Mouse (Mus musculus) kidney, embryonic 15.5 days (tissue): ENCODE results near the gene Spef2. TPM values are rescaled to one million over a fixed set of nuclear protein-coding genes. Genes with fewer than 3 reads are reported as not detected.
"Not testable (repeated sequence)": the region's sequence is repeated elsewhere in the genome, so short reads cannot be mapped to it uniquely, and the experiment has no call there.

ENCODE experiments used
- ATAC-seq: fragments of 200-750 bp; cut with Nextera tagmentation; replicated peaks from 2 replicates; pipeline ENCODE4 v1.8.0; 2017; ENCODE audit warnings: moderate TSS enrichment; ENCODE audit not compliant: low FRiP score
- H3K27ac ChIP-seq: fragments of 300-500 bp; sonication (generic); 2 replicates; pipeline ENCODE4 v1.5.1; 2015; ENCODE audit warnings: mild to moderate bottlenecking, inconsistent platforms
- H3K27me3 ChIP-seq: fragments of 300-500 bp; sonication (generic); 2 replicates; pipeline ENCODE4 v1.6.1; 2015; ENCODE audit warnings: inconsistent platforms
- H3K36me3 ChIP-seq: fragments of 300-500 bp; sonication (generic); 2 replicates; pipeline ENCODE4 v1.6.1; 2015; ENCODE audit warnings: inconsistent platforms
- H3K4me1 ChIP-seq: fragments of 300-500 bp; sonication (generic); 2 replicates; pipeline ENCODE4 v1.6.1; 2015; ENCODE audit warnings: inconsistent platforms
- H3K4me2 ChIP-seq: fragments of 300-500 bp; sonication (generic); 2 replicates; pipeline ENCODE4 v1.6.1; 2015; ENCODE audit warnings: moderate library complexity, mild to moderate bottlenecking, inconsistent platforms
- H3K4me3 ChIP-seq: fragments of 300-500 bp; sonication (generic); replicated peaks from 2 replicates; pipeline ENCODE4 v1.5.1; 2015; ENCODE audit warnings: mild to moderate bottlenecking, inconsistent platforms
- H3K9ac ChIP-seq: fragments of 300-500 bp; sonication (generic); 2 replicates; pipeline ENCODE4 v1.6.1; 2015; ENCODE audit warnings: mild to moderate bottlenecking, inconsistent platforms
- H3K9me3 ChIP-seq: fragments of 300-500 bp; sonication (generic); replicated peaks from 2 replicates; pipeline ENCODE4 v1.6.1; 2016; ENCODE audit warnings: inconsistent platforms
- whole genome bisulfite sequencing: fragments of 180-500 bp; shearing (Covaris S2); methylation state at CpG from one replicate; pipeline ENCODE4 v1.1.7; 2015; ENCODE audit warnings: mixed read lengths; 5-methylcytosine and 5-hydroxymethylcytosine counted together
- polyA plus RNA-seq: library from polyadenylated mRNA; unstranded; fragments of >200 nt; fragmentation: Nextera tagmentation; extraction: Ambion mirVana; gene quantifications from 2 replicates; pipeline ENCODE4 v1.2.1, GENCODE M21; 2015

The Spef2 gene
- polyA plus RNA-seq, 1 experiment from 2014 or later, result 0.27 TPM

DNA sequence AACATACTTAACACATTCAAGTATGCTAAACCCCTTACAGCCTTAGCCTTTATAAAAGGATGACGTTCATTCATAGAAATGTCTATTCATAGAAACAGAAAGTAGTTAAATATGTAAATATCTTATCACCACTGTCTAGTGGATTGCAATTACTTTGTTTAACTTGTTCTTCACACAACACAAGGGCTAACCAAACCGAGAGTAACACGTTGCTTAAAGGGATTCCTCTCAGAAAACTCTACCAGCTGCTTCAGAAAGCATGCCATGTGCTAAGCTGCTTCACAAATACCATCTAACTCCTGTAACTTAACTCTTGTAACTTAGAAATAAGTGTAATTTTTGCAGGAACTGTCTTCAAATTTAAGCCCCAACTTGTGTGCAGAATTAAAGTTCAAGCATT, 35.0 kb downstream of the Spef2 start:
- WGBS, result 89% methylated on average over 3 of the region's 3 CpGs
- Histone ChIP-seq H3K27me3 (no peaks in the 10 kb centered on the region), H3K4me1 (no peaks in the 10 kb centered on the region), H3K4me3 (no peak overlapping the region), H3K9ac (no peak overlapping the region), H3K9me3 (no peaks in the 10 kb centered on the region), H3K27ac (no peak overlapping the region), H3K36me3 (no peaks in the 10 kb centered on the region), H3K4me2 (no peak overlapping the region)
- no peak for ATAC-seq

DNA sequence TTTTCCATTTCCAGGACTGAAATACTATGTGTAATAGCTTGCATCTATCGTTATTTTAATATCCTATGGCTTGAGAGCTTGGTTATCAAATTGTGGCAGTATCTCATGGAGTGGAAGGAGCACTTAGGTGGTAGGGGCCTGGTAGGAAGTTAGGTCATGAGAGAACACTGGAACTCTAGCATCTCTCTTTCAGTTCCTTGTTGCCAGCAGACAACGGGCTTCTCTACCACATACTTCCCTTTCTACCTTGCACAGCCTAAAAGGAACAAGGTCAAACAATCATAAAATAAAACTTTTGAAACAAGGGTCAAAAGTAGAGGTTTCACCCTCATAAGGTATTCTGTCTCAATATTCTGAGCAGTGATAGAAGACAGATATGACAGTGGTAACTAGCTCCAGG, 38.3 kb downstream of the Spef2 start:
- no peak overlapping the region for H3K9ac ChIP-seq
- WGBS, result 92% methylated on average over 2 of the region's 2 CpGs
- H3K27ac ChIP-seq, result no peak overlapping the region
- no peaks in the 10 kb centered on the region for H3K4me1 ChIP-seq
- no peaks in the 10 kb centered on the region for H3K9me3 ChIP-seq
- no peak overlapping the region for H3K4me3 ChIP-seq
- no peaks in the 10 kb centered on the region for H3K36me3 ChIP-seq
- no peaks in the 10 kb centered on the region for H3K27me3 ChIP-seq
- ATAC-seq, result no peak
- H3K4me2 ChIP-seq, result no peak overlapping the region

DNA sequence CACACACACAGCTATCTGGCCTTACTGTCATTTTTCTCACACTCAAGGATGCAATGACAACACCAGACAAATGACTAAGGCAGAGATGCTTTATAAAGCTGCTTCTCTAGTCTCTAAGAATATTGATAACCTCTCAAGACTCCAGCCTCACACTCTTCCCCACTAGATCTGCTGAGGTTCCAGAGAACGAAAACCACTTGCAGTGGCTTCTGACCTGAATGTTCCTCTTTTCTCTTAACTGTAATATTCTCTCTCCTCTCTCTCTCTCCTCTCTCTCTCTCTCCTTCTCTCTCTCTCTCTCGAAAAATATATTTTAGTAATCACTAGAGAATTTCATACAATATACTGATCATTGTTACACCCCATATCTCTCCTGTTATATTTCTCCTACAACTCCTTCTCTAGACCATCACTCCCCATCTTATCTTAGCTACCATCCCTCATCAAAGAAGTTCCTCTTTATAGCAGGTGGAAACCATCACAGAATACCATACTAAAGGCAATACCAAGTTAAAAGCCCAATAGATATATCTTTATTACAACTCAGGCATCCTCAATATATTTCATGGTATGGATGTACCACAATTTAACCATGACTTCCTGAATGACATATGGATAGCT, 42.7 kb downstream of the Spef2 start:
- Histone ChIP-seq H3K9ac (no peak overlapping the region), H3K27me3 (no peaks in the 10 kb centered on the region), H3K4me3 (no peak overlapping the region), H3K36me3 (no peaks in the 10 kb centered on the region), H3K27ac (no peak overlapping the region), H3K4me2 (no peak overlapping the region), H3K4me1 (no peaks in the 10 kb centered on the region), H3K9me3 (no peaks in the 10 kb centered on the region)
- no peak for ATAC-seq
- whole genome bisulfite sequencing, result 85% methylated on average over 2 of the region's 2 CpGs

DNA sequence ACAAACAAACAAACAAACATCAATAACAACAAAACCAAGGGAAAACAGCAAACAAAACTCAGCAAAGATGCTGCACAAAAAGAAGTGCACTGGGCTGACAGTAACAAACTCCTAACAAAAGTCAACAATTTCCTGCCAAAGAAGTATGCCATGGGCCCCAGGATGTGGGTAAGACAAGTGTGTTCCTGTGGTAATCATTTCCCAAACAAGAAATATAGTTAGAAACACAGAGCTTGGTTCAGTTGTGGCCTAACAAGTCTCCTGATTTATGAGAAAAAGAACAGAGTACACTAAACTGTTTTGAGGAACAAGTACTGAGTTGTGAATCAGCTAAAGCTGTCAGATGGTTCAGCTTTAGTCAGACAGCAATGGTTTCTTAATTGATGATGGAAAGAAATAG, 46.8 kb downstream of the Spef2 start:
- Histone ChIP-seq H3K9ac (no peak overlapping the region), H3K27me3 (no peaks in the 10 kb centered on the region), H3K4me2 (no peak overlapping the region), H3K4me3 (no peak overlapping the region), H3K9me3 (no peaks in the 10 kb centered on the region), H3K36me3 (no peaks in the 10 kb centered on the region), H3K27ac (no peak overlapping the region), H3K4me1 (no peaks in the 10 kb centered on the region)
- ATAC-seq, result no peak

DNA sequence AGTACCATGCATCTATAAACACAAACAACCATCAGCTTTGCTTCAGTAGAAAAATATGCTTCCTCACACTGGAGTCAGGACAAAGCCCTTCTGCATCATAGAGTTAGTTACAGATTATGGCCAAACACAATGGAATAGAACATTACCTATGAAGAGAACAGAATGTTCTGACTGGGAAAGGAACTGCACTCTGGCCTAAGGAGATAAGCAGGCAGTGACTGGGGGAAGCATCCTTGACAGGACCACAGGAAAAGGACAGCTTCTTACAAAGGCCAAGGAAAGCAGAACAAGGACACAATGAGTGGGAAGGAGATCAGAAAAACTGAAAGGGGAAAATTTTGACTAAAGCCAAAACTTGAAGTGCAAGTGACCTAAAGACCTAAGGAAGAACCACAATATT, 56.9 kb downstream of the Spef2 start:
- Histone ChIP-seq H3K27me3 (no peaks in the 10 kb centered on the region), H3K4me2 (no peak overlapping the region), H3K27ac (no peak overlapping the region), H3K9me3 (no peaks in the 10 kb centered on the region), H3K4me1 (no peaks in the 10 kb centered on the region), H3K9ac (no peak overlapping the region), H3K36me3 (no peaks in the 10 kb centered on the region), H3K4me3 (no peak overlapping the region)
- ATAC-seq, result no peak

DNA sequence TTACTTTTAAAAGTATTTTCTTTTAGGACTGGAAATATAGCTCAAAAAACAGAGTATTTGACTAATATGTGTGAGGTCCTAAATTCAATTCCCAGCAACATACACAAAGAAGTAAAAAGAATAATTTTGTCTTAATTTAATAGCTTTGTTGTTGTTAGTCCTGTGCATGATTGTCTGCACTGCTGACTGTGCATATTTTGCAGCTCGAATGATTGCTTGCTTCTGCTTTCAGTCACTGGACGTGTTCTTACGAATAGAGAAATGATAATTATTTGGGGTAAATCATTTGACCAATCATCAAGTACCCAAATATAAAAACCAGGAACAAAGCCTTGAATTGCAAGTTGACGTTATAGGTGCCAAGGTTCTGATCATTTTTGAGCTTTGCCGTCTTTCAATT, 57.8 kb downstream of the Spef2 start:
- Histone ChIP-seq H3K27me3 (no peaks in the 10 kb centered on the region), H3K4me3 (no peak overlapping the region), H3K9ac (no peak overlapping the region), H3K27ac (no peak overlapping the region), H3K36me3 (no peaks in the 10 kb centered on the region), H3K4me1 (no peaks in the 10 kb centered on the region), H3K9me3 (no peaks in the 10 kb centered on the region), H3K4me2 (no peak overlapping the region)
- WGBS, result 91% methylated on average over 5 of the region's 5 CpGs
- no peak for ATAC-seq

DNA sequence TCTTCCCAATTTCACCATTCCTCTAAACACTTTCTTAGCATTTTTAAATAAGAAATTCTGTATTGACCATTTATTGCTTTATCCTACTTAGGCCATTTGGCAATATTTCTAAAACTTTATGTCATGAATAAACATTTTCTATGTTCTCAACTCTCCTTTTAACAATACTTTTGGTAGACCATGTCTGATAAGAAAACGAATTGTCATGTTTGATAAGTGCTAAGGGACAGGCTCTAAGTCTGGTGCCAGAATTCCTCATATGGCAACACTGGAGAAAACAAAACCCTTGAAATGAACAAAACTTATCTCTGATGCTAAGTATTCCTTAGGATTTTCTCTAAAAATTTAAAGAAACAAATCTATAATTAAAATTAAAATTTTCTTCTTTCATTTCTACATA, 58.2 kb downstream of the Spef2 start:
- no peaks in the 10 kb centered on the region for H3K36me3 ChIP-seq
- H3K4me2 ChIP-seq, result no peak overlapping the region
- H3K27ac ChIP-seq, result no peak overlapping the region
- H3K4me3 ChIP-seq, result no peak overlapping the region
- 75% methylated on average over 1 of the region's 1 CpGs for WGBS
- H3K4me1 ChIP-seq, result no peaks in the 10 kb centered on the region
- no peaks in the 10 kb centered on the region for H3K27me3 ChIP-seq
- ATAC-seq, result no peak
- H3K9ac ChIP-seq, result no peak overlapping the region
- H3K9me3 ChIP-seq, result no peaks in the 10 kb centered on the region

DNA sequence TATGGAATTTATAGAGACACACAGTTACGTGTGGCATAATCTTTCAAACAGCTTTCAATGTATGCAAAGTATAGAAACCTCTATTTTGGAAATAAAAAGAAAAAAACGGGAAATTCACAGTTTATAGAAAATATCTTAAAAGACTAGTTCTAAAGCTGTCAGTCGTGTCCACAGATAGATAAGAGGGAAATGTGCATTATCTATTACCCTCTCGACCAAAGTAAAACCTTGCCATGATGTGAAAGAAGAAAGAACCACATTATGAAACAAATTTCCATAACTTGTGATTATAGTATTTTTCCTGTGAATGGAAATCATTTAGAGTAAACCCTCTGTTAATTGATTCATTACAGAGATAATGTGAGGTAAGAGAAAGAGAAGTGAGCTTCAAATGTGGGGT, 65.2 kb downstream of the Spef2 start:
- no peak overlapping the region for H3K4me2 ChIP-seq
- H3K9me3 ChIP-seq, result no peaks in the 10 kb centered on the region
- no peaks in the 10 kb centered on the region for H3K4me1 ChIP-seq
- H3K27me3 ChIP-seq, result no peaks in the 10 kb centered on the region
- no peak overlapping the region for H3K9ac ChIP-seq
- 79% methylated on average over 4 of the region's 4 CpGs for WGBS
- no peaks in the 10 kb centered on the region for H3K36me3 ChIP-seq
- H3K4me3 ChIP-seq, result no peak overlapping the region
- H3K27ac ChIP-seq, result no peak overlapping the region
- no peak for ATAC-seq

DNA sequence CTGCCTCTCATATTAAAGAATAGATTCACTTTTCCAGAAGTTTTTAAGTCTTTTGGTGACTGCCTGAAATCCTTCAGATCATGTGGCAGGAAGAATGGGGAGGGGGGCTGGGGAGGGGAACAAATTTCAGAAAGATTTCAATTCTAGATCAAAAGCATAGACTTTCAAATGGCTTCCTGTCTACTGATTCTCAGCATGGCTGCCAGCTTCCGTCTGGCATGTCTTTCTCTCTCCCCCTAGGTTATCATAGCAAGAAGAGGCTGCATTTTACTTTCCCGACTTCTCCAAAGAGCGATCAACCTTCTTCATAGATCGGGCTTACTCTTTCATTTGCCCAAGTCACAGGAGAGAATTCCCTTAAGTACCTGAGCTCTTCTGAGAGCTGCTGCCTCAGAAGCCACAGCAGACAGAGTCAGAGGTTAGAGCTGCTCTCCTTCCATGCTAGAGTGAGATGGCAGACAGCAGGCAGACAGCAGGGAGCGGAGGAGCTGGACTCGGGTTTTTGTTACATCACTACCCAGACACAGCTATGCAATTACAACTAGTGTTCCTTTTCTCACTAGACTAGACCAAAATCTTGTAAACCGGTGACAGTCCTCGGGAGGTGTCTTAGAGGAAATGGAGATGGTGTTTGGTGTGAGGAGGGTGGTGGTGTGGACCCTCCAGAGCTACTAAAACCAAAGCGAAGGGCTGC, 71.2 kb downstream of the Spef2 start:
- Histone ChIP-seq H3K4me2 (no peak overlapping the region), H3K27me3 (no peaks in the 10 kb centered on the region), H3K36me3 (no peaks in the 10 kb centered on the region), H3K4me1 (no peaks in the 10 kb centered on the region), H3K9ac (no peak overlapping the region), H3K27ac (no peak overlapping the region), H3K4me3 (no peak overlapping the region), H3K9me3 (no peaks in the 10 kb centered on the region)
- WGBS, result 65% methylated on average over 9 of the region's 9 CpGs
- no peak for ATAC-seq

DNA sequence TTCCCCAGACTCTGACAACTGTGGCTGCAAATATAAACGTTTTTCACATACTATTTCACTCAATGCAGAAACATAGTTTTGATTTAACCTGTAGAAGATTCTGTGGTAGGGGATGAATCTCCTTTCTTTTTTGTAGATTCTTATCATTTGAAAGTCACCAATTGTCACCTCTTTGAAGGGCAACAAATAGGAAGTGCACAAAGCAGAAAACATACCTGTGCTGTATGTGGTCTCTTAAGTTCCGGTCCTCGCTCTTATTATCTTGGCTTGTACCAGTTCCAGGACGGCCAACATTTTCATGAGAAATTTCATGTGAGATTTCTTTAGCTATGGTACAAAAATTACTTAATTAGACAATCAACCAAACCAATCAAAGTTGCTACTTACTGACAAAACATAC, 80.1 kb downstream of the Spef2 start:
- WGBS, result 90% methylated on average over 4 of the region's 4 CpGs
- Histone ChIP-seq H3K4me1 (no peaks in the 10 kb centered on the region), H3K4me3 (no peak overlapping the region), H3K4me2 (no peak overlapping the region), H3K9ac (no peak overlapping the region), H3K36me3 (no peaks in the 10 kb centered on the region), H3K27ac (no peak overlapping the region), H3K27me3 (no peaks in the 10 kb centered on the region), H3K9me3 (no peaks in the 10 kb centered on the region)
- no peak for ATAC-seq

DNA sequence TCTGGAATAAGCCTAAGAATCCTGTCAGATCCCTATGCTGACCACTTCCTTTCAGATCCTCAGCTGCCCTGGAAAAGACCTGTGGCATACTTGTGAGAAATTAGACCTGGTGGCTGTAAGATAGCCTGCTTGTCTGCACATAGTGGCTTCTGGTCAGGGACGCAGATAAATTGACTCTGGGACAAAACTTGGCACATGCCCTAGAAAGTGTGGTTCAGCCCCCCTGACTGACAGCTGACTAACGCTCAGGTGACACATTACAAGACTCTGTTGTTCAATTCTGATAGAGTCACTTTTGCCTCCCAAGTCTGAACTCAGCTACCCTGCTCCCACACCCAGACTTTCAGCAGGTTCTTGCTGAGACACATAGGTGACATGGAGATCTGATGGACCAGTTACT, 83.7 kb downstream of the Spef2 start:
- H3K27me3 ChIP-seq, H3K36me3 ChIP-seq, H3K9me3 ChIP-seq, ATAC-seq, H3K9ac ChIP-seq, H3K4me2 ChIP-seq, H3K27ac ChIP-seq, H3K4me1 ChIP-seq, H3K4me3 ChIP-seq: not testable (repeated sequence)
- WGBS, result 87% methylated on average over 2 of the region's 2 CpGs

DNA sequence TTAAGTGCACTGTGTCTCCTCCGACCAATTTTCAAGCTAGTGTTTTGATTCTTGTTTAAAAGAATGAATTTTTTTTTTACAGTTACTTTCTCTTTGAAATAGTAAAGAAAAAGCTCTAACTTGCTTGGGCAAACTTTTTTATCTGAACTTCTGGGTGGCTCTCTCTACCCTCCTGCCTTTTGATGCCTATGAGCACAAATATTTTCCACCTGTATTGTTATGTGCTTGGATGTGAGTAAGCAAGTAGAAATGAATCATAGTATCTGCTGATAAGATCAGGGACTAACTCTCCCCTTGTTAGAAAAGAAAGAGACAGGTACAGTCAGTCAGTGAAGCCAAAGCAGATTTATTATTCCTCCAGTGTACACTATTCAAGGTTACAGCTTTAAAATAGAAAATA, 87.5 kb downstream of the Spef2 start:
- no peak overlapping the region for H3K27ac ChIP-seq
- H3K9me3 ChIP-seq, result no peaks in the 10 kb centered on the region
- H3K9ac ChIP-seq, result no peak overlapping the region
- H3K4me3 ChIP-seq, result no peak overlapping the region
- H3K27me3 ChIP-seq, result no peaks in the 10 kb centered on the region
- H3K36me3 ChIP-seq, result no peaks in the 10 kb centered on the region
- ATAC-seq, result no peak
- no peaks in the 10 kb centered on the region for H3K4me1 ChIP-seq
- no peak overlapping the region for H3K4me2 ChIP-seq
- 90% methylated on average over 1 of the region's 1 CpGs for WGBS

DNA sequence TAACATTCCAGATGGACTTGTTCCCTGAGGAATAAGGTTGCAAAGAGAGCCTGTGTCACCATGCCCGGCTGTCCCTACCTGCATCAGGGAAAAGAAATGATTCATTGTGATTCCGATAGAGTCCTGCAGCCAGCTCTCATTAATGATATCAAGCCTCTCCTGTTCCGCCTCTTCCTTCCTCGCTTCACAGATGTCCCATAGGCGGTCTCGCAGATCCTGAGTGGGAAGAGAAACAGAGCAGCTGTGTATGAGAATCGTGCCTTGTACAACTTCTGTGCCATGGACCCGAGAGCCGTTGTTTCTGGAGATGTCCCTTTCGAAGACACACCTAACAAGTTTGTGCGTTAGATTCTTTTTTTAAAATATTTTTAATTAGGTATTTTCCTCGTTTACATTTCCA, 114.2 kb downstream of the Spef2 start:
- Histone ChIP-seq H3K4me1 (no peaks in the 10 kb centered on the region), H3K27ac (no peak overlapping the region), H3K9ac (no peak overlapping the region), H3K27me3 (no peaks in the 10 kb centered on the region), H3K36me3 (no peaks in the 10 kb centered on the region), H3K4me2 (no peak overlapping the region), H3K9me3 (no peaks in the 10 kb centered on the region), H3K4me3 (no peak overlapping the region)
- WGBS, result 86% methylated on average over 12 of the region's 12 CpGs
- no peak for ATAC-seq
